Mouse (Mus musculus) retina, embryonic 14.5 days (tissue): ENCODE results near the gene Glrb.

Source experiments
- DNase-seq: peaks from one replicate; pipeline ENCODE4 v3.0.0-alpha.2; 2015; ENCODE audit warnings: low spot score

The Glrb gene

GRCm38 (mm10) chr3:80823975-80824374, 89.5 kb downstream of the Glrb start:
- no peak for DNase-seq

- DNase-seq: no peak
Observed at GRCm38 (mm10) chr3:80818619-80819018, 94.8 kb downstream of the Glrb start.

- DNase-seq: no peak
Observed at GRCm38 (mm10) chr3:80813734-80814133, 99.7 kb downstream of the Glrb start.

GRCm38 (mm10) chr3:80812237-80812636, 101.2 kb downstream of the Glrb start:
- no peak for DNase-seq

- peak; percentile 65 for DNase-seq
Observed at GRCm38 (mm10) chr3:80805327-80805726, 108.1 kb downstream of the Glrb start.

GRCm38 (mm10) chr3:80803811-80804210, 109.6 kb downstream of the Glrb start:
- DNase-seq: no peak

- peak; percentile 34 for DNase-seq
Observed at GRCm38 (mm10) chr3:80803211-80803610, 110.2 kb downstream of the Glrb start.

GRCm38 (mm10) chr3:80802596-80803081, 110.8 kb downstream of the Glrb start, which contains the start of gene Gria2:
Gene Gria2 (minus strand): TSS chr3:80802835.
- peak; percentile 87 for DNase-seq

- DNase-seq: peak; percentile 14
Observed at GRCm38 (mm10) chr3:80801827-80802310, 111.6 kb downstream of the Glrb start.

- DNase-seq: peak; percentile 18
Observed at GRCm38 (mm10) chr3:80800995-80801826, 112.2 kb downstream of the Glrb start.

GRCm38 (mm10) chr3:80800299-80800994, 113.0 kb downstream of the Glrb start:
- peak; percentile 66 for DNase-seq

GRCm38 (mm10) chr3:80797935-80798334, 115.5 kb downstream of the Glrb start:
- DNase-seq: no peak

GRCm38 (mm10) chr3:80796764-80797163, 116.7 kb downstream of the Glrb start:
- no peak for DNase-seq

GRCm38 (mm10) chr3:80795284-80795683, 118.2 kb downstream of the Glrb start:
- DNase-seq: no peak
